Mouse (Mus musculus): ENCODE measurements around the gene Dnaic1. TPM values are rescaled to one million over a fixed set of nuclear protein-coding genes. Genes with fewer than 3 reads are reported as not detected.

The Dnaic1 gene
- polyA plus RNA-seq (2021; fragmentation: Nextera tagmentation) = 4.4 and 6.1 TPM in 2 replicates
- long read RNA-seq, experiment 1, partial matches to known transcripts = 0 of 1 reads
- long read RNA-seq, experiment 1, other reads (novel, unspliced or antisense) = 0 of 1 reads
- long read RNA-seq, experiment 2, partial matches to known transcripts = 0 of 3 reads
- long read RNA-seq, experiment 2, other reads (novel, unspliced or antisense) = 1 of 3 reads

GRCm38 (mm10) chr4:41569411-41569885 lies at the start of gene Dnaic1, which contains the start of gene Fam219a:
Gene Dnaic1, plus strand, starts transcription at chr4:41569775.
Gene Fam219a, minus strand, starts transcription at chr4:41569538.

GRCm38 (mm10) chr4:41639913-41640507 lies 70.4 kb downstream of the Dnaic1 start, which contains the start of gene Enho:
Gene Enho, minus strand, starts transcription at chr4:41640324.

Other genes starting within 250 kb of the Dnaic1 start
- 22.8 and 30.4 TPM in 2 replicates for gene Ubap1, start 220.8 kb upstream of the Dnaic1 start, polyA plus RNA-seq (2021; fragmentation: Nextera tagmentation)
- 0.27 and 0.65 TPM in 2 replicates for gene Kif24, start 104.9 kb upstream of the Dnaic1 start, polyA plus RNA-seq (2021; fragmentation: Nextera tagmentation)
- gene Nudt2, start 104.6 kb upstream of the Dnaic1 start, polyA plus RNA-seq (2021; fragmentation: Nextera tagmentation) = 88.6 and 102 TPM in 2 replicates
- gene AI464131, start 66.7 kb upstream of the Dnaic1 start, polyA plus RNA-seq (2021; fragmentation: Nextera tagmentation) = 14.3 and 15.9 TPM in 2 replicates
- 6.9 and 10.6 TPM in 2 replicates for gene 1110017D15Rik, start 52.4 kb upstream of the Dnaic1 start, polyA plus RNA-seq (2021; fragmentation: Nextera tagmentation)
- gene Fam219a, start 237 bp upstream of the Dnaic1 start, polyA plus RNA-seq (2021; fragmentation: Nextera tagmentation) = 19.0 and 30.9 TPM in 2 replicates
- gene Enho, start 70.5 kb downstream of the Dnaic1 start, polyA plus RNA-seq (2021; fragmentation: Nextera tagmentation) = 60.8 and 85.8 TPM in 2 replicates
- gene Cntfr, start 127.3 kb downstream of the Dnaic1 start, polyA plus RNA-seq (2021; fragmentation: Nextera tagmentation) = 9.3 and 54.4 TPM in 2 replicates
- 44.0 and 45.9 TPM in 2 replicates for gene Il11ra1, start 130.2 kb downstream of the Dnaic1 start, polyA plus RNA-seq (2021; fragmentation: Nextera tagmentation)
- gene Rpp25l, start 143.8 kb downstream of the Dnaic1 start, polyA plus RNA-seq (2021; fragmentation: Nextera tagmentation) = 58.7 and 59.1 TPM in 2 replicates
- 305 and 362 TPM in 2 replicates for gene Dctn3, start 153.4 kb downstream of the Dnaic1 start, polyA plus RNA-seq (2021; fragmentation: Nextera tagmentation)
- 0.15 and 0.20 TPM in 2 replicates for gene Arid3c, start 161.4 kb downstream of the Dnaic1 start, polyA plus RNA-seq (2021; fragmentation: Nextera tagmentation)
- 67.8 and 70.7 TPM in 2 replicates for gene Galt, start 185.5 kb downstream of the Dnaic1 start, polyA plus RNA-seq (2021; fragmentation: Nextera tagmentation)
- gene Sigmar1, start 186.4 kb downstream of the Dnaic1 start, polyA plus RNA-seq (2021; fragmentation: Nextera tagmentation) = 28.7 and 53.6 TPM in 2 replicates
- 559 and 584 TPM in 2 replicates for gene Ccl27a, start 204.5 kb downstream of the Dnaic1 start, polyA plus RNA-seq (2021; fragmentation: Nextera tagmentation)

All from left cerebral cortex, adult 6 months (tissue).